Mouse (Mus musculus): Measurements from ENCODE around the gene Sowaha. TPM values are rescaled to one million over a fixed set of nuclear protein-coding genes. Genes with fewer than 3 reads are reported as not detected.

The Sowaha gene
- total RNA-seq, 2 experiments from 2014 or later: 0.10 TPM

DNA sequence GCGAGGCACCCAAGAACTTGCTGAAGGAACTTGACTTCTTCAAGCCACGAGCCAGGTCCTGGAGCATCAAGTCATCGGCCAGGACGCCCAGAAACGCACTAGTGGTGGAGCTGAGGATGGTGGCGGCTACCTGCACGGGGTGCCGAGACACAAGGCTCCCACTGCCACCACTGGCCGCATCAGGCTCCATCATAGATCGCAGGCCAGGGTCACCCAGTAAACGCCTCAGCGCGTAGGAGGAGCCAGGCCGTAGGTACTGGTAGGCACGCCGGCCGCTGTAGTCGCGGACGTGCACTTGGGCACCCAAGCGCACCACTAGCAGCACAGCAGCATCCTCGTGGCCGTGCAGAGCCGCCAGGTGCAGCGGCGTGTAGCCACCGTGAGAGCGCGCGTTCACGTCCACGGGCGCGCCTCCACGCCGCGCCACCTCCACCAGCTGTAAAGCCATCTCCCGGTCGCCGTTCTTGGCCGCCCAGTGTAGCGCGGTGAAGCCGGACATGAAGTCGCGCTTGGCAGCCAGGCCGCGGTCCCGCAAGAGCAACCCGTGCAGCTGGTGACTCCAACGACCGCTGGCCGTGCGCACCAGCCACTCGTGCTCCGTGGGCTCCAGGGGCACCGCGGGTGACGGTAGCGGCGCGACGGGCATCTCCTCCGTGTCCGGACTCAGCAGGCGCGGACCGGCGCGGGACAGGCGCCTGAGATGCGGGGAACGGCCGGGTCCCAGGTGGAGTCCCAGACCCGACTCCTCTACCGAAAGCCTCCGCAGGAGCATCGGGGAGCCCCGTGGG, 1.5 kb downstream of the Sowaha start:
- intact Hi-C loops (cut with DNase I): no loop called here
- DNase-seq: no peak

DNA sequence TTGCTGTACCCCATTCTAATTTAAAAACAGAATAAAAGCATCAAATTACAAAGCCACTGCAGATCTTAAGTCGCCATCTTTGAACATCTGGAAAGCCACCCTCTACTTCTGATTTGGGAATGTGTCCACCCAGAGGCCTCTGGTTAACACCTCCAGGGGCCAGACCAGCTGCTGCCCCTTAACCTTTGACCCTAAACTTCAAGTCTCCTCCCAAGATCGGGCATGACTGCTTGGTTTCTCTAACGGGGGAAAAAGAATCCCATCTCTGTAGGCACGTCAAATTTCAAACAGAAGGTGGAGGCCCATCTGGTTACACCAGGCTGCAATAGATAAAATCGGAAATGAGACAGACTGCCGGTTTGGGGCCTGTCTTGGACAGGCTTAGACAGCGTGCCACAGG, 2.2 kb downstream of the Sowaha start:
- intact Hi-C loops (cut with DNase I): no loop called here
- no peak for DNase-seq

DNA sequence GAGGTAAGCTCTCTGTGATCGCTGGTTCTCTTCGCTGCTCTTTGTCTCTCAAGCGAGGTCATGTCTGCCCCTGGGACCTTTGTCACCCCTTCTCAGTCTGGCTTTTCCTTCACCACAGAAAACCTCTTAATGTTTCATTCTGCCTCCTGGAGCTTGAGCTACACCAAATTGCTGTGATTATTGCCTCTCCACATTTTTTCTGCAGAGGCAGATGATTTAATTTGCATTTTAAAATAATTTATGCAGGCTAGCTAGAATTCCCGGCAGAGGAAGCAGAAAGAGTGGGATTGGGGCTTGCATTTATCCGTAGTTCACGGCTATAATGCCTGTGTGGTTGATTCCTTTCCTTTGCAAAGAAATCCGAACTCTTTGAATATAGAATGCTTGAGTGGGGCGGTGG, 4.5 kb downstream of the Sowaha start:
- DNase-seq: no peak
- intact Hi-C loops (cut with DNase I): no loop called here

DNA sequence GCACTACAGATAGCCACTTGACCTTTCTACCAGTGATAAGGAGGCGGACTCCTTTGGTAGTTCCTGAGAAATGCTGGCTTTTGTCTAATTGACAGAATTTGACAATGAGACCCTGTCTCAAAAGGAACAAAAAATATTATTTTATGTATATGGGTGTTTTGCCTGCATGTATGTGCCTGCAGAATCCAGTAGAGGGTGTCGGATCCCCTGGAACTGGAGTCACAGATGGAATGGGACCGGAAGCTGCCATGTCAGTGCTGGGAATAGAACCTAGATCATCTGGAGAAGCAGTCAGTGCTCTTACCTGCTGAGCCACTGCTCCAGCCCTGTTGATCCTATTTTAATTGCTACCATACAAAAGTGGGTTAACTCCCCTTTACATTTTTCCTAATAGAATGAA, 7.4 kb downstream of the Sowaha start:
- DNase-seq: no peak
- intact Hi-C loops (cut with DNase I): loop anchor here (5.0 kb wide), 1 partner anchor 95 kb away; the partner anchor contains the start of gene Kif3a

DNA sequence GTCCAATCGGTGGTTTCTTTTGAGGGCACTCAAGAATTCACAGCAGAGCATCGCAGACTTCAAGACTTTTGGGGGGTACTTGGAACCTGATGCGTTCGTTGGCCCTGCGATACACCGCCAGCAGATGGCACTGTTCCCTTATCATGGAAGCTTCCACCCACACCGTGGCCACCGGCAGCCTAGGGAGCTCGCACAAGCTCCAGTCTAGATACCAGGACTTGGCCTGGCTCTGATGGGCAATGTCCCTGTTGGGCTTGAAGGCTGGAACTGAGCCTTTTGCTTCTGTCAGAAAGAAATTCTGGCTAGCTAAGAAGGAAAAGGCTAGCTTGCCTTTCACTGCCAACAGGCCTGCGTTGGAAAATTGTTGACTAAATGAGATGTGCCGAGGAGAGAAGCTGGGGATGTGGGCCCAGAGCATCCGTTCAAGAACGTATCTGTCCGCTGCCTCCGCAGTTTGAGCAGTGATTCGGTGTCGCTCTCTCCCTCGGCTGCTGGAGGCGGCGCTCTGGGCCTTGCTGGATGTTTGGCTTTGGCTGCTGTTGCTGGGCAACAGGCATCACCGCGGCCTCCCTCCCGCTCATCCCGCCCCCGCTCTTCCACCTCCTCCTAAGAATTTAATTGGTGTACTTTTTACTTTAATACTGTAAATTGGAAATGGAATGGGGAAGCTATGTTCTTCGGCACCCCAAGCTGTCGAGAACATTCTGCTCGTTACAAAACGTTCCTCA, 9.9 kb downstream of the Sowaha start, which contains the start of gene Gm9837:
Gene Gm9837 (minus strand): TSS at position 512 of the 728 bp plus-strand sequence.
- peak; percentile 93 to 95 for DNase-seq
- intact Hi-C loops (cut with DNase I): loop anchor here (1.0 to 5.0 kb wide), 7 partner anchors 41 to 267 kb away; partner anchors contain the start of gene Kif3a

DNA sequence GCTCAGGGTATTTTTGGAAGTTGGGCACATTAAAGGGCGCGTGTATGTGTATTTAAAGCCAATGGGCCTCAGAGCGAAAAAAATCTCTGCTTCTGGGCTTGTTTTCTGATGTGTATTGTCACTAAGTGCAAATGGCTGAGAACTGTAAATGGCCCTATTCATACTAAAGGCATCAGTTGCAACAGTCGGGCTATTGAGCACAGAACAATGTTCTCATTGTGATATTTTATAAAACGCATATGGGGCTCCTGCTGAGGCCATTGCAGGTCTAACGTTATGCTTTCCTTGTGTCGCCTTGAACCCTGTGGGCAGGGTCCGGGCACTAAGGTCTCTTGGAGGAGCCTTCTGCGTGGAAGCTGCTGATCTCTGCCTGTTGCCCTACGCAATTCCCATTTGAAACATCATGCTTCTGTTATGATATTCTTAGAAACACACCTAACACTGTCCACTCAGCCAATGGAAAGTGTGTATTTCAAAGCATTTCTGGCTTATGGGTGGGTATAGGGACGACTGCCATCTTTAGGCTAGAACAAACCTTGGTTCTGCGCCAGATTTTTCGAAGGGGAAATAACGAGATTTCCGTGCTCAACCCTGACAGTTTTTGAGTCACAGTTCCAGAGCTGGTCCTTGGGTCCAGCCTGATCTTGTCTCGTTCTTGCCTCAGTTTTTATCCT, 10.6 kb downstream of the Sowaha start:
- no peak for DNase-seq
- intact Hi-C loops (cut with DNase I): loop anchor here (1.0 to 5.0 kb wide), 2 partner anchors 57 to 156 kb away; no protein-coding TSS in a partner anchor

DNA sequence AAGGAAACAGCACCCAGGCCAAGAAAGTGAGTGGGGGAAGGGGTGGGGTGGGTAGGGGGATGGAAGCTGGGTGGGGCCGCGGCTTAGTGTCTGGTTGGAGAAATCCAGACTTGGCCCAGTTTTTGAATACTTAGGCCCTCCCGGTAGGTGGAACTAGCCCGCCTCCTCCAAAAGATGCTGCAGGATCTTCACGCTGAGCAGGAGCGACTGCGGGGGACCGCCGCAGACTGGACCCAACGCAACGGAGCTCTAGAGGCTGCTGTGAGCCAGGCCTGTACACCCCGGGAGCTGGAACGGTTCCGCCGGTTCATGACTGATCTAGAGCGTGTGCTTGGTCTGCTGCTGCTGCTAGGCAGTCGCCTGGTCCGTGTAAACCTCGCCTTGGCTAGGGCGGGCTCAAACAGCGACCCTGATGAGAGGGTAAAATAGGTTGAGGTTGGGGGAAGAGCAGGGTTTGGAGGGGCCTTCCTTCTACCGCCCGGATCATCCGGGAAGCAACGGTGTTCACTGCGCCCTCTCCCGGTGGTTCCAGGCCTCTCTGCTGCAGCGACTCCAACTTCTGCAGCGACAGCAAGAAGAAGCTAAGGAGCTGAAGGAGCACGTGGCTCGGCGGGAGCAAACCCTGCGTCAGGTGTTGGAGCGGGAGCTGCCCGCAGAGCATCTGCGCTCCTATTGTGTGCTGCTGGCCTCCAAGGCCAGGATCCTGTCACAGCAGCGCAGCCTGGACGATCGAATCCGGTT, 13.7 kb downstream of the Sowaha start:
- intact Hi-C loops (cut with DNase I): loop anchor here (5.0 kb wide), 1 partner anchor 54 kb away; no protein-coding TSS in a partner anchor
- peak; percentile 75 to 87 for DNase-seq

DNA sequence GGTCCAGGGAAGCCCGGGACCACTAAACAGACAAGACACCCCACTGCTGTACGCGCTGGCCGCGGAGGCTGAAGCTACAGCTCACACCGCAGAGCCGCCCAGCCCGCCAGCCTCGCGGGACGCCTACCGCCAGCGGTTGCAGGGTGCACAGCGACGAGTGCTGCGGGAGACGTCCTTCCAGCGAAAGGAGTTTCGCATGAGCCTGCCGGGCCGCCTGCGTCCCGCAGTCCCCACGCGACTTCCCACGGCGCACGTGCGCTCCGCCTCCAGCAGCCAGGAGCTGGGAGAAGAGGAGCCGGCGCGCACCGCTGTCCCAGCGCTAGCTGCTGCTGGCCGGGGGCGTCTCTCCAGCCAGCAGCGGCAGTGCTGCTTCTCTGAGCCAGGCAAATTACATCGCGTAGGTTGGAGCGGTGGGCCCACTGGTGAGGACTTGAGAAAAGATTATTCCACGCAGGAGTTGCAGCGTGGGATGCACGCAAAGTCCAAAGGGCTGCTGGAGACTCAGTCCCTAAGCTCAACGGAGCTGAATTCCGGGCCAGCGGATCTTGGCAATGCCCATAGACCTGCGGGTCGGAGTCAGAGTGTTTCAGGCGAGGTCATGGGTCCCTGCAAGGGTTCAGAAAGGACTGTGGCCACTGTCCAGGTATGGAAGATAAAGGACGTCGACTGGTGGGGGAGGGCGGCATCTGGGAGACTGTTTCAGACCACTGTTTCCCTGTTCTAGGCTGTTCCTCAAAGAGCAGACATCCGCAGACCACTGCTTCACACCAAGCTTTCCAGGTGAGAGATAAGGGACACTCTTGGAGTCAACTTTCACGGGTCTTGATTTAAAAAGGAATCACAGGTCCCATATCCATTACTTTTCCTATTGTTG, 16.3 kb downstream of the Sowaha start:
- DNase-seq: peak in 1 of 2 experiments; percentile 36
- intact Hi-C loops (cut with DNase I): no loop called here

DNA sequence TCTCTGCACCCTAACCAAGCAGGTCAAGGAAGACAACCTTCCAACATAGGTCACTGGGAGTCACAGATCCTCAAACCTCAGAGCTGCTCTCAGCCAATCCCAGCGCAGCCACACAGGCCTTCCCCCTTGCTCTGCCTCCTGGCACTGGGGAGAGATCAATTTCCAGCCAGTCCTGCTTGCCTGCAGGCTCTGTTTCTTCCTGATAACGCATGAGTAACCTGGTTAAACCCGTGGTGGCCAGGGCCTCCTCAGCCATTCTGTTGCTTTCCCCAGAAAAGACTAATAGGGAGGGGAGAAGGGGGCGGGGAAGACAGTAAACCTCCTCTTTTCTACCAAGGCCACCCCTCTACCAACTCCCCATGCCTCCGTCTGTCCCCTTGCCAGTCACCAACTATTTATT, 18.3 kb downstream of the Sowaha start:
- no peak for DNase-seq
- intact Hi-C loops (cut with DNase I): no loop called here

DNA sequence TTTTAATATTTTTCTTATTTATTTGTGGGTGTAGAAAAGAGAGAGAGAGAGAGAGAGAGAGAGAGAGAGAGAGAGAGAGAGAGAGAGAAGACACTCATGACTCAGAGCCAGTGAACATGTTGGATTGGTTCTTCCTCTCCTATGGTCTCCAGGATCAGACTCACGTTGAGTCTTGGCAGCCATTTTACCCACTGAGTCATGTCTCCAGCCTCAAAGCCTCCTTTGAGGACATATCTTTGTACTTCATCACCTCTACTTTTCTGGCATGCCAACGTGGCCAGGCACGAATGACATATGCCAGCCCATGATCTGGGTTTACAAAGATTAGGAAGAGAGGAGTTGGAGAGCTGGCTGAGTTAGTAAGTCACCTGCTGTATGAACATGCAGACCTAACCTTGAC, 19.9 kb downstream of the Sowaha start:
- intact Hi-C loops (cut with DNase I): no loop called here
- DNase-seq: no peak

DNA sequence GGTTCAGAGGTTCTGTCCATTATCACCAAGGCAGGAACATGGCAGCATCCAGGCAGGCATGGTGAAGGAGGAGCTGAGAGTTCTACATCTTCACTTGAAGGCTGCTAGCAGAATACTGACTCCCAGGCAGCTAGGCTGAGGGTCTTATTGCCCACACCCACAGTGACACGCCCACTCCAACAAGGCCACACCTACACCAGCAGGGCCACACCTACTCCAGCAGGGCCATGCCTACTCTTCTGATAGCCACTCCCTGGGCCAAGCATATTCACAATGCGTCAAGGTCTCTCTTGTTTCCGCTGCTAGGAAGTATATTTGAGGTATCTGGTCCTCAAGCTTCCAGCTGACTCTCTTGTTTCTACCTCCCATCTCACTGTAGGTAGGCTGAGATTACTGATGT, 21.1 kb downstream of the Sowaha start:
- intact Hi-C loops (cut with DNase I): no loop called here
- DNase-seq: no peak

DNA sequence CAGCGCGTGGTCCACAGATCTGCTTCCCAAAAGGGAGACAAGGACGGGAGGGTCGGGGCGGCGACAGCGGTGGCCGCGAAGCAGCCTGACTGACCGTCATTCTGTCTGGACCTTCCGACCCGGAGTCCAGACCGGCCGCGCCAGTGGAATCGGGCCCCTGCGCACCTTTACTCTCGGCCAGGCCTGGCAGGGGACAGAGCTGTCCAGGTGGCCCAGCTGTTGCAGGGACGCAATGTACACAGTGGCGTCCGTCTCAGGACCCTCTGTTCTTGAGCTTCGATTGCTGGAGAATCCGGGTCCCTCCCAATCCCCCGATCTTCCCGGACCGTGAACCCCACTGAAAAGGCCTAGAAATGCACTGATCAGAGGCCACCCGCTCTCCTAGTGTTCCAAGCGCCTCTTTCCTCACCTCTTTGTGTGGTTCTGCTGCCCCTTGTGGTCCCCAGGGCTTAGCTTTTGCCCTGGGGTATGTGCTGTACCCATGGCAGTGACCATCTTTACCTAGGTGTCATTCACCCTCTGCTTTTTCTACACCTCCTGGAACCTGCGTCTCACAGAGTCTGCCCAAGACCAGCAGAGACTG, 22.6 kb downstream of the Sowaha start:
- intact Hi-C loops (cut with DNase I): no loop called here

DNA sequence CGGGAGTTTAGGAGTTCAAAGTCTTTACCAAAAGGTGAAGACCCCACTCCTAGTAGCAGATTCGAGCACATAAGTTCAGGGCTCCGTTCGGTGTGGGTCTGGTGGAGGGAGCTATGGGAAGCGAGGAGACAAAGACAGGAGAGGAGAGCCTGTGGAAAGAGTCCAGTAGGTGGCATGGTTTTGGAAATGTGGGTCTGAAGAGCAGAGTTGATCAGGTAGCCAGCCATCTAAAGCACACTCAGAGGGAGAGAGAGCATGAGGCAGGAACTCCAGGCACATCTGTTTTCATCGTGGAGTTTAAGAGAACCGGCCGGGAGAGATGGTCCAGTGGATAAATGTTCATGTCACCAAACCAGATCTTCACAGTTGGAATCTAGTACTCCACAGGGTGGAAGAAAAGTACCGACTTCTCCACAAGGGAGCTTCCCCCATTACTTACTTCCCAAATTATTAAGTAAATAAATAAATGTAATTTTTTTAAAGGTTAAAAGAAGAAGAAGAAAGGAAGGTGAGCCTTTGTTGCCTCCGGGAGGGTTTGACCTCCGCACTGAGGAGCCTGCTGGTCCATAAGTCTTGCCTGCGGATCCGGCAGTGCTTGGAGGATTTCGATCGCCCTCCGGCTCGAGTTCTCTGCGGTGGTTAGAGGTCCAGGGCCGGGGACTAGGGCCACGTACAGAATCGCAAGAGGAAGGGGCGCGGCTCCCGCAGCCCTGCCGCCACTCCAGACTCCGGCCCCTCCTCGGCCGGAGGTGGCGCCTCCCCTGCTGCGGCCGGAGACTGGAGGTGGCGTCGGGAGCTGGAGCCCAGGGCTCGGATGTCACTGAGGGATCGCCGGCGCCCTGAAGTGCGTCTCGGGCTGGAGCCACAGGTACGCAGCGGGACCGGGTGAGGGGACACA, 23.4 kb downstream of the Sowaha start, which contains the start of the genes Gm10447 and Shroom1:
Gene Gm10447 (minus strand): TSS at position 637 of the 898 bp plus-strand sequence.
Gene Shroom1 (plus strand): TSS at position 732 of the 898 bp plus-strand sequence.
- peak; percentile 65 to 69 for DNase-seq

More for the DNA sequence above, 22.6 kb downstream of the Sowaha start:
- DNase-seq: no peak

DNA sequence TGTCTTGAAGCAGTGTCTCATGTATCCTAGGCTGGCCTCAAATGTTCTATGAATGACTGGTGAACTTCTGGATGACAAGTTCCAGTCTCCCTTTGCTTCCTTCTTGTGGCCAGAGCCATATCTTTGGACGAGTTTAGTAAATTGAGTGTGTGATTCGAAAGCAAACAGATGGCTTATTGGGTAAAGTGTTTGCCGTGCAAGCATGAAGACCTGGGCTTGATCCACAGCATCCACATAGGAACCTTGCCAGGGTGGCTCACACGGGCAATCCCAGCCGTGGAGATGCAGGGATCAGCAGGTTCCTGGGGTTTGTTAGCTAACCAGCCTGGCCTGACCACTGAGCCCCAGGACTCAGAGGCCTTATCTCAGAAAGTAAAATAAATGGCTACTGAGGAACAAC, 27.0 kb downstream of the Sowaha start:
- intact Hi-C loops (cut with DNase I): no loop called here
- no peak for DNase-seq

More for the DNA sequence above, 23.4 kb downstream of the Sowaha start, which contains the start of the genes Gm10447 and Shroom1:
- intact Hi-C loops (cut with DNase I): no loop called here

DNA sequence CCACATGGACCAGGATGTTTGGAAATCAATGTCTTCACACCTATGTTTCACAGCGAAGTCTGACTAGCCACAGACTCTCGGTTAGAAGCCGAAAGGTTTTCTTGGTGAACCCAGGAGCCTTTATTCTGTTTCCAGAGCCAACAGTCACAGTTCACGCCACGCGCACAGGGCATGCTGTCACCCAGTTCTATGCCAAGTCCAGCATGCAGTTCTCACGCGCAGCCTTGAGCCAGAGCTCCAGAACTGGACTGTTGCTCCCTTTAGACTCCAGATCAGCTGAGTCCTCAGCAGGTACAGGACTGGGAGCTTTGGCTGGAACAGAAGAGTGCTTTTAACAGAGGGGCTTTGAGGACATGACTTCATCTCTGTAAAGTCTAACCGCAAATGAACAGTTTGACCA, 27.7 kb downstream of the Sowaha start:
- no peak for DNase-seq
- intact Hi-C loops (cut with DNase I): no loop called here

DNA sequence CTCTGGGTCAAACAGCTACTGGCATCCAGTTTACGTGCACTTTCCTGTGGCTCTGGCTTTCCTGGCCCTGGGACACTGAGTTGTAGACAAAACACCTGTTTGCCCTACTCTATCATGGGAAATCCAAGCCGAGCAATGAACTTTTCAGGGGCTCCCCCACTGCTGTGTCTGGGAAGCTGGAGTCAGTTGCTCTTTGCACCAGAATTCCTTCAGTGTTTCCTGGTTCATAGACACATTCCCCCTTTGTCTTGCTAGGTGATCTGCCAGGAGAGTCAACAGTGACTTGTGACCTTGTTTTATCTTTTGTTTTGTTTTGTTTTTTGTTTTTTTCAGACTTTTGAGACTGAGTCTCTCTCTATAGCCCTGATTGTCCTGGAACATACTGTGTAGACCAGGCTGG, 28.7 kb downstream of the Sowaha start:
- intact Hi-C loops (cut with DNase I): no loop called here

DNA sequence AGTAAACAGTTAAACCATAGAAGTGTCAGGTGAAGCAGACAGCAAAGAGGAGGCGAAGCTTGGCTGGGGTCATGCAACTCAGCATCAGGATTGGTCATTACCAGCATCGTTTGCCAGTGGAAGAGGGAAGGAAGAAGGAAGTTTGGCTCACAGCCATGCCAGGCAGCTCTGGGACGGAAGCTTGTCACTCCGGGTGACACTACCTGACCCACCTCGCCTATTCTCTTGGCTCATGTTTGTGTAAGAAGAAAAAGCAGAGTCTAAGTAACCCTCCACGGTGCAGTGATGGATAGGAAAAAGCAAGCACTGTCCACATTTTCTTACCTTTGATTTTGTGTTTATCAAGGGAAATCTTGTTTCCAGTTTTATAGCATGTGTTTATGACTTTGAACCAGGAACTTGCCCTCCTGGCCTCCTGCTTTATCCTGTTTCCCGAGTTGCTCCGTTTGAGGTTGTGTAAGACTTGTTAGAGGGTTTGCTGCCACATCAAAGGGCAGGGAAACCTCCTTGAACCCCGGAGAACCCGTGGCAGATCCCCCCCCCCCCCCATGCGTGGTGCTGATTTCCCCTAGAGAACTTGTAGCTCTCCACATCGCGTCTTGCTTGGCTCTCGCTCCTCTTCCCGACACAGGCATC, 29.9 kb downstream of the Sowaha start:
- intact Hi-C loops (cut with DNase I): no loop called here
- DNase-seq: no peak

More for the DNA sequence above, 28.7 kb downstream of the Sowaha start:
- DNase-seq: no peak
